Mouse (Mus musculus): ENCODE measurements around the gene Cdipt. TPM values are rescaled to one million over a fixed set of nuclear protein-coding genes. Genes with fewer than 3 reads are reported as not detected.

Cdipt gene
- polyA plus RNA-seq (2012) = 12.0 and 13.0 TPM in 2 replicates

- Histone ChIP-seq H3K9me3 (ENCODE audit: control insufficient read depth, low read length) (no peaks in the 10 kb centered on the region), H3K36me3 (ENCODE audit: control insufficient read depth) (peaks cover 31% of the 10 kb centered on the region), H3K4me1 (ENCODE audit: control insufficient read depth) (peaks cover 47% of the 10 kb centered on the region), H3K4me3 (replicated peaks) (peak within 1 kb of the TSS; percentile 79), H3K27me3 (ENCODE audit: control insufficient read depth) (0 out of 2 replicates have a peak, but pooled peaks cover 4% of the 10 kb centered on the region)
- TF ChIP-seq GATA1 (IDR thresholded peaks at IDR 0.05; ENCODE audit: low read length) (no peak), TAL1 (IDR thresholded peaks at IDR 0.05; ENCODE audit: low read length) (no peak)
These were observed at the start of gene Cdipt for GRCm38 (mm10) chr7:126975893-126975949. Cdipt (plus strand) TSS chr7:126975914.

DNA sequence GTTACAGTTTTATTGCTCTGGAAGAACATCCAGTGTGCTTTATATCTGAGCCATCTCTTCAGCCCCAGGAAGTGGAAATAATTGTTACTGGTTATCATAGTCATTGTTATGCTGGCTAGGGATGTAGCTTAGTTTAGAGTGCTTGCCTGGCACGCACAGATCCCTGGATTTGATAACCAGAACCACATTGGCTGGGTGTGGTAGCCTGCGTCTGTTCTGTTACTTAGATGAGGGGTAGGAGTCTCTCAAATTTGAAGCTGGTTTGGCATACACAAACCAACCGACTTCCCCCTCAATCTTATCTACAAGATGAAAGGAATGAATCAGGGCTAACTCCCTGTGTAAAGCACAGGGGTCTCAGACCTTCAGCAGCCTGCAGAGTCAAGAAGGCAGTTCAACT, 49.4 kb upstream of the Cdipt start:
- no peak overlapping the region for H3K4me3 ChIP-seq (replicated peaks)
- TF ChIP-seq TAL1 (IDR thresholded peaks at IDR 0.05; ENCODE audit: low read length) (no peak), GATA1 (IDR thresholded peaks at IDR 0.05; ENCODE audit: low read length) (peak; percentile 84)
- H3K4me1 ChIP-seq (ENCODE audit: control insufficient read depth) = peaks cover 59% of the 10 kb centered on the region
- no peaks in the 10 kb centered on the region for H3K9me3 ChIP-seq (ENCODE audit: control insufficient read depth, low read length)
- no peaks in the 10 kb centered on the region for H3K27me3 ChIP-seq (ENCODE audit: control insufficient read depth)
- peaks cover 4% of the 10 kb centered on the region for H3K36me3 ChIP-seq (ENCODE audit: control insufficient read depth)

DNA sequence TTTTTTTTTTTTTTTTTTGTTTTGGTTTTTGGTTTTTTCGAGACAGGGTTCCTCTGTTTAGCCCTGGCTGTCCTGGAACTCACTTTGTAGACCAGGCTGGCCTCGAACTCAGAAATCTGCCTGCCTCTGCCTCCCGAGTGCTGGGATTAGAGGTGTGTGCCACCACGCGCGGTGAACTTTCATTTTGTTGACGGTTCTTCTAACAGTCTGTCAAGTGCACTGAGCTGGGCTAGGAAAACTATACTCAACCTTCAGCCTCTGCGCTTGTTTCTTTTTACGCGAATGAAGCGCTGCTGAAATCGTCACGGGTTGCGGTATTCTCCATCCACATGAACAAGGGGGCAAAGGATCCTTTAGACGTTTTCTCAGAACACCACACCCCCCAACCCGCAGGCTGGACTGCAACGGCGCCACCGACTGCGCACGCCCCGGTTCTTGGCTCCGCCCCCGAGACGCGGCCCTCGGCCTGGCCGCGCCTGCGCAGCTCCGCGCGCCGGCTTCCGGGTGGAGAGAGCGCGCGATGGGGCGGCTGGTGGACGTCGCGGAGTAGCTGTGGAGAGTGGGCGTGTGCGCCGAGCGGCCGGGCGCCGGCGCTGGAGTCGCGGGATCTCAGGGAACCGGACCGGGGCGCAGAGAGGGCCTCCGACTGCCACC, 47.2 kb upstream of the Cdipt start, which contains the start of gene Kctd13:
Kctd13 (plus strand) TSS at position 496 of the 654 bp plus-strand sequence.
- peaks cover 13% of the 10 kb centered on the region for H3K36me3 ChIP-seq (ENCODE audit: control insufficient read depth)
- H3K4me1 ChIP-seq (ENCODE audit: control insufficient read depth) = peaks cover 59% of the 10 kb centered on the region
- H3K9me3 ChIP-seq (ENCODE audit: control insufficient read depth, low read length) = no peaks in the 10 kb centered on the region
- peak within 1 kb of the TSS; percentile 70 for H3K4me3 ChIP-seq (replicated peaks)
- no peaks in the 10 kb centered on the region for H3K27me3 ChIP-seq (ENCODE audit: control insufficient read depth)
- no peak for TF ChIP-seq GATA1 (IDR thresholded peaks at IDR 0.05; ENCODE audit: low read length)
- TF ChIP-seq TAL1 (IDR thresholded peaks at IDR 0.05; ENCODE audit: low read length) = no peak

DNA sequence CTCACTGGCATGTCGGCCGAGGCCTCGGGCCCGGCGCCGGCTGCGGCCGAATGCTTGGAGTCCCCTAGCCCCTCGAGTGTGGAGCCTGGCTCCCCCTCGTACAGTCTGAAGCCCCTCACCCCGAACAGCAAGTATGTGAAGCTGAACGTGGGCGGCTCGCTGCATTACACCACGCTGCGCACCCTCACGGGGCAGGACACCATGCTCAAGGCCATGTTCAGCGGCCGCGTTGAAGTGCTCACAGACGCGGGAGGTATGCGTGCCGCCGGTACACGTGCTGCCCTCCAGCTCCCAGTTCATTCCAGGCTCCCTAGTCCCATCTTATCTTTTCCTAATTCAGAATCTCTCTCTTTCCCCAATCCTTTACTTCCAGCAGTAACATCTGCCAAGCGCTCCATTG, 46.7 kb upstream of the Cdipt start:
- Histone ChIP-seq H3K36me3 (ENCODE audit: control insufficient read depth) (peaks cover 16% of the 10 kb centered on the region), H3K9me3 (ENCODE audit: control insufficient read depth, low read length) (no peaks in the 10 kb centered on the region), H3K27me3 (ENCODE audit: control insufficient read depth) (no peaks in the 10 kb centered on the region), H3K4me3 (replicated peaks) (peak overlapping the region; percentile 70), H3K4me1 (ENCODE audit: control insufficient read depth) (peaks cover 54% of the 10 kb centered on the region)
- TF ChIP-seq TAL1 (IDR thresholded peaks at IDR 0.05; ENCODE audit: low read length) (no peak), GATA1 (IDR thresholded peaks at IDR 0.05; ENCODE audit: low read length) (no peak)

DNA sequence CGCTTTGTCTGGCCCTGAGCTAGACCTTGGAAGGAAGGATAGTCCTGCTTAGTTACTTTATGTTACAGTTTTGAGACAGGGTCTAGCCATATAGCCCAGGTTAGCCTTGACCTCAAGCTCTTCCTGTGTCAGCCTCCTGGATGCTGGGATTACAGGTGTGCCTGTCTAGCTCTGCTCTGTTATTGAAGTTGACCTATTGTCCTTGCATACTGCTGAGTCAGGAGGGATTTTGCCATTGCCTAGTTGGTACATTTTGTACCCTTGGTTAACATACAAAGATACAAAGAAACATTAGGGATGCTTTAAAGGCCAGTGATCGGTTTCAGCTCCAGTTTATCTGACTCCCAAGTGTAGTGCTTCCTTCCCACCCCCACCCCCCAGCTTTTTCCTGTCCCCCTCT, 43.1 kb upstream of the Cdipt start:
- no peak for TF ChIP-seq TAL1 (IDR thresholded peaks at IDR 0.05; ENCODE audit: low read length)
- H3K4me1 ChIP-seq (ENCODE audit: control insufficient read depth) = peaks cover 27% of the 10 kb centered on the region
- no peaks in the 10 kb centered on the region for H3K27me3 ChIP-seq (ENCODE audit: control insufficient read depth)
- no peak overlapping the region for H3K4me3 ChIP-seq (replicated peaks)
- H3K9me3 ChIP-seq (ENCODE audit: control insufficient read depth, low read length) = no peaks in the 10 kb centered on the region
- H3K36me3 ChIP-seq (ENCODE audit: control insufficient read depth) = peaks cover 27% of the 10 kb centered on the region

GRCm38 (mm10) chr7:126941171-126941570, 34.5 kb upstream of the Cdipt start:
- no peaks in the 10 kb centered on the region for H3K9me3 ChIP-seq (ENCODE audit: control insufficient read depth, low read length)
- H3K4me1 ChIP-seq (ENCODE audit: control insufficient read depth) = peaks cover 6% of the 10 kb centered on the region
- no peaks in the 10 kb centered on the region for H3K27me3 ChIP-seq (ENCODE audit: control insufficient read depth)
- H3K4me3 ChIP-seq (replicated peaks) = no peak overlapping the region
- no peak for TF ChIP-seq TAL1 (IDR thresholded peaks at IDR 0.05; ENCODE audit: low read length)
- no peak for TF ChIP-seq GATA1 (IDR thresholded peaks at IDR 0.05; ENCODE audit: low read length)
- peaks cover 24% of the 10 kb centered on the region for H3K36me3 ChIP-seq (ENCODE audit: control insufficient read depth)

- TF ChIP-seq TAL1 (IDR thresholded peaks at IDR 0.05; ENCODE audit: low read length) (no peak), GATA1 (IDR thresholded peaks at IDR 0.05; ENCODE audit: low read length) (no peak)
- peaks cover 6% of the 10 kb centered on the region for H3K4me1 ChIP-seq (ENCODE audit: control insufficient read depth)
- no peaks in the 10 kb centered on the region for H3K9me3 ChIP-seq (ENCODE audit: control insufficient read depth, low read length)
- peaks cover 23% of the 10 kb centered on the region for H3K36me3 ChIP-seq (ENCODE audit: control insufficient read depth)
- no peak overlapping the region for H3K4me3 ChIP-seq (replicated peaks)
- no peaks in the 10 kb centered on the region for H3K27me3 ChIP-seq (ENCODE audit: control insufficient read depth)
These were observed 33.9 kb upstream of the Cdipt start for GRCm38 (mm10) chr7:126941801-126942200.

- TF ChIP-seq TAL1 (IDR thresholded peaks at IDR 0.05; ENCODE audit: low read length) = no peak
- no peak for TF ChIP-seq GATA1 (IDR thresholded peaks at IDR 0.05; ENCODE audit: low read length)
- peaks cover 30% of the 10 kb centered on the region for H3K27me3 ChIP-seq (ENCODE audit: control insufficient read depth)
- peaks cover 15% of the 10 kb centered on the region for H3K4me1 ChIP-seq (ENCODE audit: control insufficient read depth)
- no peaks in the 10 kb centered on the region for H3K9me3 ChIP-seq (ENCODE audit: control insufficient read depth, low read length)
- no peak overlapping the region for H3K4me3 ChIP-seq (replicated peaks)
- peaks cover 13% of the 10 kb centered on the region for H3K36me3 ChIP-seq (ENCODE audit: control insufficient read depth)
These were observed 29.2 kb upstream of the Cdipt start for GRCm38 (mm10) chr7:126946530-126946929.

DNA sequence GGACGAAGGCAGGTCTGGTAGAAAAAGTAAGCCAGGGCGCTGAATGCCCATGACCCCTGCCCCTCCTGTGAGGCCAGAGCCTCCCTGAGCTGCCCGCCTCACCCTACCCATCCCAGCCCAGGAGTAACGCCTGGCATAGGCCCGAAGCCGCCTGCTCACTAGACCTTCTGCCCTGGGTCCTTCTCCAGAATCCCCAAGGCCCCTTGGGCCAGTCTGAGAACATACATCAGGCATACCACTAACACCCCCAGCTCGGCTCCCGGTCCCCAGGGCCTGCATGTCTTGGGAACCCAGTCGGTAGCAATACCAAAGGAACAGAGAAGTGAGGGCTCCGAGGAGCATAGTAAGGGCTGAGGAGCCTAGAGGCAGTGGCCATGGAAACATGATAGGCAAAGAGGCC, 27.1 kb upstream of the Cdipt start:
- TF ChIP-seq GATA1 (IDR thresholded peaks at IDR 0.05; ENCODE audit: low read length) = no peak
- no peak for TF ChIP-seq TAL1 (IDR thresholded peaks at IDR 0.05; ENCODE audit: low read length)
- Histone ChIP-seq H3K27me3 (ENCODE audit: control insufficient read depth) (peaks cover 45% of the 10 kb centered on the region), H3K9me3 (ENCODE audit: control insufficient read depth, low read length) (no peaks in the 10 kb centered on the region), H3K4me3 (replicated peaks) (no peak overlapping the region), H3K4me1 (ENCODE audit: control insufficient read depth) (peaks cover 15% of the 10 kb centered on the region), H3K36me3 (ENCODE audit: control insufficient read depth) (peaks cover 7% of the 10 kb centered on the region)

- TF ChIP-seq TAL1 (IDR thresholded peaks at IDR 0.05; ENCODE audit: low read length) = no peak
- TF ChIP-seq GATA1 (IDR thresholded peaks at IDR 0.05; ENCODE audit: low read length) = no peak
- peaks cover 45% of the 10 kb centered on the region for H3K27me3 ChIP-seq (ENCODE audit: control insufficient read depth)
- peaks cover 15% of the 10 kb centered on the region for H3K4me1 ChIP-seq (ENCODE audit: control insufficient read depth)
- peaks cover 7% of the 10 kb centered on the region for H3K36me3 ChIP-seq (ENCODE audit: control insufficient read depth)
- H3K9me3 ChIP-seq (ENCODE audit: control insufficient read depth, low read length) = no peaks in the 10 kb centered on the region
- peak within 1 kb of the TSS; percentile 25 for H3K4me3 ChIP-seq (replicated peaks)
These were observed 26.3 kb upstream of the Cdipt start, which contains the start of gene Asphd1 for GRCm38 (mm10) chr7:126949403-126949792. Asphd1 (minus strand) TSS chr7:126949582.
